Mouse (Mus musculus) stomach, postnatal 0 days (tissue): Measurements from ENCODE around the gene Bcar3. TPM values are rescaled to one million over a fixed set of nuclear protein-coding genes. Genes with fewer than 3 reads are reported as not detected.
A peak's percentile ranks its signal among the peaks of the same experiment; 100 is the strongest.

Experiments
- ATAC-seq: fragments of 200-750 bp; cut with Nextera tagmentation; 2 replicates; pipeline ENCODE4 v1.8.0; 2017; ENCODE audit not compliant: low FRiP score, low TSS enrichment
- DNase-seq: peaks from one replicate; pipeline ENCODE4 v3.0.0-alpha.2; 2016; ENCODE audit warnings: low spot score
- H3K27ac ChIP-seq: fragments of 300-500 bp; sonication (generic); replicated peaks from 2 replicates; pipeline ENCODE4 v1.5.1; 2014; ENCODE audit warnings: mild to moderate bottlenecking, control low read depth
- H3K27me3 ChIP-seq: fragments of 300-500 bp; sonication (generic); 2 replicates; pipeline ENCODE4 v1.6.1; 2014; ENCODE audit warnings: low read length; ENCODE audit not compliant: control insufficient read depth, insufficient read depth
- H3K36me3 ChIP-seq: fragments of 300-500 bp; sonication (generic); 2 replicates; pipeline ENCODE4 v1.6.1; 2014; ENCODE audit warnings: low read length, mixed read lengths; ENCODE audit not compliant: control insufficient read depth, insufficient read depth
- H3K4me1 ChIP-seq: fragments of 300-500 bp; sonication (generic); replicated peaks from 2 replicates; pipeline ENCODE4 v1.6.1; 2014; ENCODE audit warnings: antibody characterized with exemption; ENCODE audit not compliant: control insufficient read depth, insufficient read depth
- H3K4me2 ChIP-seq: fragments of 300-500 bp; sonication (generic); replicated peaks from 2 replicates; pipeline ENCODE4 v1.6.1; 2014; ENCODE audit warnings: low read depth, mild to moderate bottlenecking, control low read depth, moderate library complexity
- H3K4me3 ChIP-seq: fragments of 300-500 bp; sonication (generic); 2 replicates; pipeline ENCODE4 v1.5.1; 2014; ENCODE audit warnings: low read depth, low read length, control low read depth
- H3K9ac ChIP-seq: fragments of 300-500 bp; sonication (generic); 2 replicates; pipeline ENCODE4 v1.6.1; 2014; ENCODE audit warnings: mild to moderate bottlenecking, low read length, control low read depth, mixed read lengths
- H3K9me3 ChIP-seq: fragments of 300-500 bp; sonication (generic); 2 replicates; pipeline ENCODE4 v1.6.1; 2016; ENCODE audit warnings: low read length; ENCODE audit not compliant: control insufficient read depth
- CTCF ChIP-seq: IDR thresholded peaks from 2 replicates; pipeline ENCODE4 v1.5.1; 2016; ENCODE audit warnings: antibody characterized with exemption, low read depth, mild to moderate bottlenecking, moderate library complexity
- EP300 ChIP-seq: optimal IDR thresholded peaks from 2 replicates; pipeline ENCODE3; 2016; ENCODE audit warnings: antibody characterized with exemption
- WGBS: fragments of 180-500 bp; shearing (Covaris S2); extraction: QIAGEN DNeasy Blood & Tissue Kit; methylation state at CpG from one replicate; pipeline ENCODE4 v1.1.7; 2014; 5-methylcytosine and 5-hydroxymethylcytosine counted together
- polyA plus RNA-seq: library from polyadenylated mRNA; unstranded; fragments of >200 nt; fragmentation: Nextera tagmentation; extraction: Ambion mirVana; gene quantifications from 2 replicates; pipeline ENCODE4 v1.2.1, GENCODE M21; 2015

Bcar3 gene
- polyA plus RNA-seq, 1 experiment from 2014 or later = 12.6 TPM

DNA sequence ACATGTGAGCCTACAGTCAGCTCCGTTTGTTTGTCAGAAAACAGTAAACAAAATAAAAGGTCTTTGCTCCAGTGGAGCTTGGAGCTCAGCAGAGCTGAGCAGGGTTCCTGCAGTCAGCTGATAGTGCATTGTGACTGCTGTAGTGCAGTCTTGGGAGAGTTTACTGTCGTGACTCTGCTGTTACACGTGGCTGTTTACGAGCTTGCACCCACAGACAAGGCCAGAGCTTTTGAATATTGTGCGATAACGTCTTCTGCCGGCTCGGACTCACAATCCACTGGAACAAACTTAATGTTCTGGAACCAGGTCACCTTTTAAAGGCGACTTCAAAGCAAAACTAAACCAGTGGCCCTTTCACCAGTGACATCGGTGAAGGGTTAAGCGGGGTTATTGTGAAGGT, 123.5 kb downstream of the Bcar3 start:
- DNase-seq = no peak
- Histone ChIP-seq H3K4me1 (no peaks in the 10 kb centered on the region), H3K9me3 (no peaks in the 10 kb centered on the region), H3K9ac (no peak overlapping the region), H3K4me3 (no peak overlapping the region), H3K27ac (no peak overlapping the region), H3K4me2 (no peak overlapping the region), H3K36me3 (no peaks in the 10 kb centered on the region), H3K27me3 (no peaks in the 10 kb centered on the region)
- WGBS = 63% methylated on average over 11 of the region's 11 CpGs
- TF ChIP-seq EP300 (no peak), CTCF (no peak)
- no peak for ATAC-seq

GRCm38 (mm10) chr3:122418564-122419274, 124.8 kb downstream of the Bcar3 start:
- WGBS = 44% methylated on average over 16 of the region's 16 CpGs
- Histone ChIP-seq H3K9ac (no peak overlapping the region), H3K4me3 (peak overlapping the region; percentile 71), H3K9me3 (no peaks in the 10 kb centered on the region), H3K4me2 (peak overlapping the region; percentile 91), H3K27me3 (no peaks in the 10 kb centered on the region), H3K4me1 (no peaks in the 10 kb centered on the region), H3K27ac (no peak overlapping the region), H3K36me3 (no peaks in the 10 kb centered on the region)
- DNase-seq = no peak
- no peak for ATAC-seq
- no peak for TF ChIP-seq EP300
- TF ChIP-seq CTCF = no peak

GRCm38 (mm10) chr3:122419610-122420409, 125.9 kb downstream of the Bcar3 start:
- under 1% methylated on average over 63 of the region's 63 CpGs for WGBS
- no peak for TF ChIP-seq EP300
- peak; percentile 32; the same call in 1 of the 2 replicates for TF ChIP-seq CTCF
- H3K4me1 ChIP-seq = no peaks in the 10 kb centered on the region

DNA sequence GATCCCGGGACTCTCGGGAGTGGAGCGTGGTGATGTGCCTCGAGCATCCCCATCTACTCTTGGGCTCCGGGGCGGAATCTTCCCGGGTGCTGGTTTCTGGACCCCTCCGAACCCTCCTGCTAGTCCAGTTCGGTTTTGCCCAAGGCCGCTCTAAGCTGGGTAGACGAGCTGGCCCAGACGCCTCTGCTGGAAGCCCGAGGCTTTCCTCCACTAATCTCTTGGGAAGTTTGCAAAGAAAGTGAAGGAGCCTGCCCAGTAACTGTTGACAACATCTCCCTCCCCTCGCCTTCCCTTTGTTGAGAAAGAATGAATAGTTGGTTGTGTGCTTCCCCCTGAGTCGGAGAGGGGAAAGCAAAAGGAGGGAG, 126.5 kb downstream of the Bcar3 start:
- DNase-seq = peak; percentile 46

More at GRCm38 (mm10) chr3:122419610-122420409, 125.9 kb downstream of the Bcar3 start:
- no peaks in the 10 kb centered on the region for H3K27me3 ChIP-seq
- peak overlapping the region; percentile 74 for H3K9ac ChIP-seq
- ATAC-seq (peak; percentile 91), DNase-seq (peak; percentile 86)
- H3K36me3 ChIP-seq = no peaks in the 10 kb centered on the region
- H3K4me2 ChIP-seq = peak overlapping the region; percentile 91
- H3K4me3 ChIP-seq = peak overlapping the region; percentile 71
- peak overlapping the region; percentile 76 for H3K27ac ChIP-seq
- H3K9me3 ChIP-seq = no peaks in the 10 kb centered on the region

DNA sequence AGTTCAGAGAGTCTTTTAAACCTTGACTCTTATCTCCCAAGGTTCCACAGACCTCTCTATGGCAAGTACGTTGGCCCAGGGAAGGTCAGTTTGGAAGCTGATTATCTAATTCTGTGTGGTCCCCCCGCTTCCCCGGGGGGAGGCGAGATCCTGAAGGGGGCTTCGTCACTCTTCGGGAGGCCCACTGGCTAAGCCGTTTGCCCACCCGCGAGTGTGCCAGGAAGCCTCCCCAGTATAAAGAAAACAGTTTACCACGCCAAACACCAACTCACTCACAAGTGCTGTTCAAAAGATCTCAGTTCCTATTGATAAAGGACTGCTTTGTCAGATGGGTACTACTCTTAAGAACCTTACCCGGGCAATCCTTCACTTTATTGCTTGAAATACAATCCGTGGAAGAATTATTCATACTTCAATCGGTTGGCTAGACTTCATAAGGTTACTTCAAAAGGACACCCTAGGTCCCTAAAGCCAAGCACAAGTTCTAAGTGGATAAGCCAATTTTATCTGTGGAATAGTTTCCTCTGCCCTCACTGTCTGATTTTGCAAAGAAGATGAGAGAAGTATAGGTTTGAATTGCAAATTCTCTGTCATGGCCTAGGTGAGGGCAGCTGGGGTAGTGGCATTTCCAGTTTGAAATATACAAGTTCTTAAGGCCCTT, 127.2 kb downstream of the Bcar3 start:
- DNase-seq (no peak), ATAC-seq (no peak)
- WGBS = 45% methylated on average over 13 of the region's 13 CpGs
- peak overlapping the region; percentile 91 for H3K4me2 ChIP-seq
- H3K9me3 ChIP-seq = no peaks in the 10 kb centered on the region
- no peak overlapping the region for H3K27ac ChIP-seq
- H3K4me3 ChIP-seq = peak overlapping the region; percentile 71; the same call in 1 of the 2 replicates
- H3K9ac ChIP-seq = no peak overlapping the region
- no peaks in the 10 kb centered on the region for H3K27me3 ChIP-seq
- TF ChIP-seq CTCF = no peak
- TF ChIP-seq EP300 = no peak
- no peaks in the 10 kb centered on the region for H3K4me1 ChIP-seq
- no peaks in the 10 kb centered on the region for H3K36me3 ChIP-seq

More for the DNA sequence above, 126.5 kb downstream of the Bcar3 start:
- H3K9me3 ChIP-seq = no peaks in the 10 kb centered on the region
- H3K27ac ChIP-seq = peak overlapping the region; percentile 76
- WGBS = under 1% methylated on average over 15 of the region's 15 CpGs
- no peaks in the 10 kb centered on the region for H3K4me1 ChIP-seq
- H3K27me3 ChIP-seq = no peaks in the 10 kb centered on the region
- H3K4me2 ChIP-seq = peak overlapping the region; percentile 91
- peak overlapping the region; percentile 74 for H3K9ac ChIP-seq
- TF ChIP-seq EP300 = no peak
- TF ChIP-seq CTCF = no peak
- no peaks in the 10 kb centered on the region for H3K36me3 ChIP-seq
- ATAC-seq = peak; percentile 49
- peak overlapping the region; percentile 71 for H3K4me3 ChIP-seq
